Mouse (Mus musculus): ENCODE measurements around the gene Ero1lb. TPM values are rescaled to one million over a fixed set of nuclear protein-coding genes. Genes with fewer than 3 reads are reported as not detected.

The Ero1lb gene
- polyA plus RNA-seq (2015; fragmentation: Nextera tagmentation; extraction: Ambion mirVana) = 16.7 TPM in 2 replicates

- H3K4me3 ChIP-seq (ENCODE audit: low read length) = peak within 1 kb of the TSS; percentile 92
- peak within 1 kb of the TSS; percentile 66 for H3K27ac ChIP-seq (ENCODE audit: low read depth, low read length)
- WGBS = under 1% methylated on average over 49 of the region's 73 CpGs
- H3K36me3 ChIP-seq (ENCODE audit: control insufficient read depth, insufficient read depth, low read length) = no peaks in the 10 kb centered on the region
- peak within 1 kb of the TSS; percentile 82 for H3K4me2 ChIP-seq (ENCODE audit: low read length)
- H3K27me3 ChIP-seq (replicated peaks; ENCODE audit: control insufficient read depth, insufficient read depth, low read length) = no peaks in the 10 kb centered on the region
- no peaks in the 10 kb centered on the region for H3K9me3 ChIP-seq (ENCODE audit: control insufficient read depth, low read length)
- H3K9ac ChIP-seq (ENCODE audit: low read depth, low read length) = peak within 1 kb of the TSS; percentile 90
- H3K4me1 ChIP-seq (ENCODE audit: control insufficient read depth, insufficient read depth, low read depth, low read length) = peaks cover 10% of the 10 kb centered on the region
- ATAC-seq = peak; percentile 98
Measured at GRCm38 (mm10) chr13:12565621-12566390, at the start of gene Ero1lb. TSS of gene Ero1lb (plus strand) at chr13:12565874.

GRCm38 (mm10) chr13:12519371-12519770 lies 46.3 kb upstream of the Ero1lb start:
- H3K4me3 ChIP-seq (ENCODE audit: low read length) = peak overlapping the region; percentile 64
- H3K27ac ChIP-seq (ENCODE audit: low read depth, low read length) = no peak overlapping the region
- H3K27me3 ChIP-seq (replicated peaks; ENCODE audit: control insufficient read depth, insufficient read depth, low read length) = no peaks in the 10 kb centered on the region
- no peaks in the 10 kb centered on the region for H3K36me3 ChIP-seq (ENCODE audit: control insufficient read depth, insufficient read depth, low read length)
- H3K4me1 ChIP-seq (ENCODE audit: control insufficient read depth, insufficient read depth, low read depth, low read length) = no peaks in the 10 kb centered on the region
- H3K4me2 ChIP-seq (ENCODE audit: low read length) = peak overlapping the region; percentile 99
- no peaks in the 10 kb centered on the region for H3K9me3 ChIP-seq (ENCODE audit: control insufficient read depth, low read length)
- H3K9ac ChIP-seq (ENCODE audit: low read depth, low read length) = peak overlapping the region; percentile 55
- WGBS = 2% methylated on average over 18 of the region's 18 CpGs
- ATAC-seq = peak; percentile 53; the same call in 1 of the 2 replicates

- Histone ChIP-seq H3K27me3 (replicated peaks; ENCODE audit: control insufficient read depth, insufficient read depth, low read length) (no peaks in the 10 kb centered on the region), H3K4me1 (ENCODE audit: control insufficient read depth, insufficient read depth, low read depth, low read length) (no peaks in the 10 kb centered on the region), H3K4me3 (ENCODE audit: low read length) (peak within 1 kb of the TSS; percentile 64), H3K9ac (ENCODE audit: low read depth, low read length) (peak within 1 kb of the TSS; percentile 73), H3K27ac (ENCODE audit: low read depth, low read length) (no peak within 1 kb of the TSS), H3K9me3 (ENCODE audit: control insufficient read depth, low read length) (no peaks in the 10 kb centered on the region), H3K36me3 (ENCODE audit: control insufficient read depth, insufficient read depth, low read length) (no peaks in the 10 kb centered on the region), H3K4me2 (ENCODE audit: low read length) (peak within 1 kb of the TSS; percentile 99)
- 0% methylated on average over 35 of the region's 35 CpGs for WGBS
- peak; percentile 85 for ATAC-seq
Measured at GRCm38 (mm10) chr13:12519955-12520584, 45.6 kb upstream of the Ero1lb start, which contains the start of gene Edaradd. TSS of gene Edaradd (minus strand) at chr13:12520438.

GRCm38 (mm10) chr13:12522346-12522745 lies 43.3 kb upstream of the Ero1lb start:
- H3K4me1 ChIP-seq (ENCODE audit: control insufficient read depth, insufficient read depth, low read depth, low read length) = no peaks in the 10 kb centered on the region
- no peak overlapping the region for H3K4me2 ChIP-seq (ENCODE audit: low read length)

GRCm38 (mm10) chr13:12525678-12526077 lies 40.0 kb upstream of the Ero1lb start:
- no peak overlapping the region for H3K4me2 ChIP-seq (ENCODE audit: low read length)
- WGBS = 95% methylated on average over 4 of the region's 4 CpGs
- no peaks in the 10 kb centered on the region for H3K4me1 ChIP-seq (ENCODE audit: control insufficient read depth, insufficient read depth, low read depth, low read length)
- no peak overlapping the region for H3K4me3 ChIP-seq (ENCODE audit: low read length)
- no peak overlapping the region for H3K9ac ChIP-seq (ENCODE audit: low read depth, low read length)
- no peak for ATAC-seq
- H3K27me3 ChIP-seq (replicated peaks; ENCODE audit: control insufficient read depth, insufficient read depth, low read length) = no peaks in the 10 kb centered on the region
- no peak overlapping the region for H3K27ac ChIP-seq (ENCODE audit: low read depth, low read length)
- no peaks in the 10 kb centered on the region for H3K36me3 ChIP-seq (ENCODE audit: control insufficient read depth, insufficient read depth, low read length)
- no peaks in the 10 kb centered on the region for H3K9me3 ChIP-seq (ENCODE audit: control insufficient read depth, low read length)

More at GRCm38 (mm10) chr13:12522346-12522745, 43.3 kb upstream of the Ero1lb start:
- H3K9me3 ChIP-seq (ENCODE audit: control insufficient read depth, low read length) = no peaks in the 10 kb centered on the region
- no peaks in the 10 kb centered on the region for H3K36me3 ChIP-seq (ENCODE audit: control insufficient read depth, insufficient read depth, low read length)
- H3K27me3 ChIP-seq (replicated peaks; ENCODE audit: control insufficient read depth, insufficient read depth, low read length) = no peaks in the 10 kb centered on the region
- no peak for ATAC-seq
- no peak overlapping the region for H3K27ac ChIP-seq (ENCODE audit: low read depth, low read length)
- H3K9ac ChIP-seq (ENCODE audit: low read depth, low read length) = no peak overlapping the region
- H3K4me3 ChIP-seq (ENCODE audit: low read length) = no peak overlapping the region

GRCm38 (mm10) chr13:12534628-12535027 lies 31.0 kb upstream of the Ero1lb start:
- Histone ChIP-seq H3K4me1 (ENCODE audit: control insufficient read depth, insufficient read depth, low read depth, low read length) (no peaks in the 10 kb centered on the region), H3K9me3 (ENCODE audit: control insufficient read depth, low read length) (no peaks in the 10 kb centered on the region), H3K9ac (ENCODE audit: low read depth, low read length) (no peak overlapping the region), H3K27me3 (replicated peaks; ENCODE audit: control insufficient read depth, insufficient read depth, low read length) (no peaks in the 10 kb centered on the region), H3K4me3 (ENCODE audit: low read length) (no peak overlapping the region), H3K36me3 (ENCODE audit: control insufficient read depth, insufficient read depth, low read length) (no peaks in the 10 kb centered on the region), H3K4me2 (ENCODE audit: low read length) (no peak overlapping the region), H3K27ac (ENCODE audit: low read depth, low read length) (no peak overlapping the region)
- WGBS = 88% methylated on average over 3 of the region's 3 CpGs
- ATAC-seq = no peak

- WGBS = 70% methylated on average over 6 of the region's 6 CpGs
- peaks cover 4% of the 10 kb centered on the region for H3K4me1 ChIP-seq (ENCODE audit: control insufficient read depth, insufficient read depth, low read depth, low read length)
- H3K36me3 ChIP-seq (ENCODE audit: control insufficient read depth, insufficient read depth, low read length) = no peaks in the 10 kb centered on the region
- H3K27me3 ChIP-seq (replicated peaks; ENCODE audit: control insufficient read depth, insufficient read depth, low read length) = no peaks in the 10 kb centered on the region
- no peaks in the 10 kb centered on the region for H3K9me3 ChIP-seq (ENCODE audit: control insufficient read depth, low read length)
- no peak overlapping the region for H3K9ac ChIP-seq (ENCODE audit: low read depth, low read length)
- H3K4me2 ChIP-seq (ENCODE audit: low read length) = no peak overlapping the region
- H3K27ac ChIP-seq (ENCODE audit: low read depth, low read length) = no peak overlapping the region
- H3K4me3 ChIP-seq (ENCODE audit: low read length) = no peak overlapping the region
- no peak for ATAC-seq
Measured at GRCm38 (mm10) chr13:12537971-12538370, 27.7 kb upstream of the Ero1lb start.

GRCm38 (mm10) chr13:12539716-12540115 lies 26.0 kb upstream of the Ero1lb start:
- H3K4me2 ChIP-seq (ENCODE audit: low read length) = peak overlapping the region; percentile 43
- H3K9ac ChIP-seq (ENCODE audit: low read depth, low read length) = 0 out of 2 replicates have a peak overlapping the region, but pooled peaks have one; percentile 6
- no peaks in the 10 kb centered on the region for H3K9me3 ChIP-seq (ENCODE audit: control insufficient read depth, low read length)
- no peak overlapping the region; the same call in 1 of the 2 replicates for H3K27ac ChIP-seq (ENCODE audit: low read depth, low read length)
- H3K4me1 ChIP-seq (ENCODE audit: control insufficient read depth, insufficient read depth, low read depth, low read length) = peaks cover 4% of the 10 kb centered on the region
- WGBS = 9% methylated on average over 11 of the region's 11 CpGs
- no peaks in the 10 kb centered on the region for H3K36me3 ChIP-seq (ENCODE audit: control insufficient read depth, insufficient read depth, low read length)
- H3K4me3 ChIP-seq (ENCODE audit: low read length) = peak overlapping the region; percentile 5; the same call in 1 of the 2 replicates
- H3K27me3 ChIP-seq (replicated peaks; ENCODE audit: control insufficient read depth, insufficient read depth, low read length) = no peaks in the 10 kb centered on the region; the same call in 1 of the 2 replicates
- peak; percentile 76 for ATAC-seq

- peaks cover 4% of the 10 kb centered on the region for H3K4me1 ChIP-seq (ENCODE audit: control insufficient read depth, insufficient read depth, low read depth, low read length)
- no peak overlapping the region for H3K27ac ChIP-seq (ENCODE audit: low read depth, low read length)
- 57% methylated on average over 13 of the region's 13 CpGs for WGBS
- H3K27me3 ChIP-seq (replicated peaks; ENCODE audit: control insufficient read depth, insufficient read depth, low read length) = no peaks in the 10 kb centered on the region; the same call in 1 of the 2 replicates
- no peaks in the 10 kb centered on the region for H3K9me3 ChIP-seq (ENCODE audit: control insufficient read depth, low read length)
- peak overlapping the region; percentile 43 for H3K4me2 ChIP-seq (ENCODE audit: low read length)
- H3K36me3 ChIP-seq (ENCODE audit: control insufficient read depth, insufficient read depth, low read length) = no peaks in the 10 kb centered on the region
- peak; percentile 28; the same call in 1 of the 2 replicates for ATAC-seq
- H3K9ac ChIP-seq (ENCODE audit: low read depth, low read length) = 0 out of 2 replicates have a peak overlapping the region, but pooled peaks have one; percentile 6
- H3K4me3 ChIP-seq (ENCODE audit: low read length) = peak overlapping the region; percentile 5; the same call in 1 of the 2 replicates
Measured at GRCm38 (mm10) chr13:12540119-12540518, 25.6 kb upstream of the Ero1lb start.

Measured in hindbrain, embryonic 16.5 days (tissue).